Mouse (Mus musculus): Measurements from ENCODE around the gene B4gat1.
A peak's percentile ranks its signal among the peaks of the same experiment; 100 is the strongest.

Gene B4gat1

DNA sequence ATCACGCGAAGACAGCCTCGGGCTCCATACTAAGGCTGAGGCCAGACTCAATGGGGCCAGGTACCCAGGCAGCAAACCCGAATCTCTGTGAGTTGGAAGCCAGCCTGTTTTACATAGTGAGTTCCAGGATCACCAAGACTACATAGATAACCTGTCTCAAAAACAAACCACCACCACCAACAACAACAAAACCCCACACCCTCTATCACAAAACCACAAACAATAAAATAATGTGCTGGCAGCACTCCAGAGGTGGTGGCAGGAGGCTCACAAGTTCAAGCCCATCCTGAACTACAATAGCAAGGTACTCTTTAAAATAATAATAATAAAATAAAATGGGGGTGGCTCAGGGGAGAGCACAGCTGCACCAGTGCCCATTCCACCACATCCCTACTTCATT, 2.0 kb upstream of the B4gat1 start:
- no peak for DNase-seq

DNA sequence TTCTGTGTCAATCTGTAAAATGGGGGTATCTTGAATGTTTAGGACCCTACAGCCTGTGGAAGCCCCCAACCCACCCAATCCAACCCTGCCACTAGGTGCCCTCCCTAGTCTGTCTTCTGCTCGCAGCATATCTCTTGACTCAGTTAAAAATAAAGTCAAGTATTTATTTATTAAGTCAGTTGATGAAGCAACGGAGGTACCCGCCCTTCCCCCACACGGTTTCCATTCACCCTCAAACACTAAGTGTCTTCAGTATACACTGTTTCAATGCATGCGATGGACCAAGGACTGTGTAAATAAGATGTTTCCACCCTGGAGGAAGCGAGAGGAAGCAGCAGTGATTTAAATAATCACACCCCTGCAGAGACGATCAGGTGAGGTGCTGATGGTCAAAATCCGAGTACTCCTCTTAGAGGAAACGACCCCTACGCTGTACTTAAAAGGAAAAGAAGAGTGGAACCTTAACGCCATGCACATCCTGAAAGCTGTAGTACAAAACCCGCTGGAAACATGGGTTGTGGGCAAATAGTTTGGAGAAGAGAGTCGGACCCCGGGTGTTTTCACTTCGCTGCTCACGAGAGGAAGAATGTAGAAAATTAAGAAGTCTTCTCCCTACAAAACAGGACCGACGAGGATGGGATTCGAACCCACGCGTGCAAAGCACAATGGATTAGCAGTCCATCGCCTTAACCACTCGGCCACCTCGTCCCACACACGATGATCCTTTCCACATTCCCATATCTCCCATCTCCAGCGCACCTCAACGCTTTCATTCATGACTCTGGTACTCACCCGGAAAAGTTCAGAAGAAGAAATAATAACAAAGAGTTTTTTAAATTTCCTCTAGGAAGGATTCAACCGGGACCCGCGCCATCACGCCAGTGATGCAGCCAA, 701 bp upstream of the B4gat1 start:
- DNase-seq = peak; percentile 93 to 98

DNA sequence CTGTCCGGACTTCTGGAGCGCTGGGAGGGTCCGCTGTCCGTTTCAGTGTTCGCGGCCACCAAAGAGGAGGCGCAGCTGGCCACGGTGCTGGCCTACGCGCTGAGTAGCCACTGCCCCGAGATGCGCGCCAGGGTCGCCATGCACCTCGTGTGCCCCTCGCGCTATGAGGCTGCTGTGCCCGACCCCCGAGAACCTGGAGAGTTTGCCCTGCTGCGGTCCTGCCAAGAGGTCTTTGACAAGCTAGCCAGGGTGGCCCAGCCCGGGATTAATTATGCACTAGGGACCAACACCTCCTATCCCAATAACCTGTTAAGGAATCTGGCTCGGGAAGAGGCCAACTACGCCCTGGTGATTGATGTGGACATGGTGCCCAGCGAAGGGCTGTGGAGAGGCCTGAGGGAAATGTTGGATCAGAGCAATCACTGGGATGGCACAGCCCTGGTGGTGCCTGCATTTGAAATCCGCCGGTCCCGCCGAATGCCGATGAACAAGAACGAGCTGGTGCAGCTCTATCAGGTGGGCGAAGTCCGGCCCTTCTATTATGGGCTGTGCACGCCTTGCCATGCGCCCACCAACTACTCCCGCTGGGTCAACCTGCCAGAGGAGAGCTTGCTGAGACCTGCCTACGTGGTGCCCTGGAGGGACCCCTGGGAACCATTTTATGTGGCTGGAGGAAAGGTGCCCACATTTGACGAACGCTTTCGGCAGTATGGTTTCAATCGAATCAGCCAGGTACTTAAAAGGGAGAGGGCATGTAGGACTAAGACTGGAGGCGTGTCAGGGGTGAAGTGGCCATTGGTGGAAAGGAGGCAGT, 882 bp downstream of the B4gat1 start:
- DNase-seq = peak in 1 of 2 experiments; percentile 26

DNA sequence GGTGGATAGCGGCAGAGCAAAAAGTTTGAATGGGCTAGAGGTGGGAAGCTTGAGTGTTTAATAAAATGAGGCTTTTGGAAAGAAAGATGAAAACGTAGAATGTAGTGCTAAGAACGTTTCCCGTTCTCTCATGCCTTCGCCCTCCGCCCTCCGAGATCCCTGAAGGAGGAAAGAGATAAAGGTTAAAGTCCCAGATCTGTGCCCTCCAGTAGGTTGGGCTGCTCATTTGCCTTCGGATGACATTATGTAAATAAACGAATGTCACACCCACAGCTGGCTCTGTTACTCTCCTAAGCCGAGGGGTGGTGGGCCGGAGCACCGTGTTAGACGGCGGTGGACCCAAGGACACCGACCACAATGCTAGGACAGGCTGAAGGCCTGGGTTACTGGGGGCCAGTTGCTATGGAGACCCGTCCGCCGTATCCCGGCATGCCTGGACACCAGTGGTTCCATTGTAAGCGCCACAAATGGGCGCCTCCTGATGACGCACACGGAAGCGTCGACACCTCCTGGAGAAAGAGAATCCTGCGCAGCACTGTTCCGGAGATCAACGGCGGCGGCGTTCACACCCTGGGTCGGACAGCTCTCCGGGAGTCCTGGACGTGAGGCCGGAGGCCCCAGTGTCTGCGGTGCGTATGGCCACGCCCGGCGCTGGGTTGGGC, 2.4 kb downstream of the B4gat1 start, which contains the start of gene Brms1:
Brms1 (plus strand) TSS at position 493 of the 662 bp plus-strand sequence.
- DNase-seq = peak; percentile 86 to 90

DNA sequence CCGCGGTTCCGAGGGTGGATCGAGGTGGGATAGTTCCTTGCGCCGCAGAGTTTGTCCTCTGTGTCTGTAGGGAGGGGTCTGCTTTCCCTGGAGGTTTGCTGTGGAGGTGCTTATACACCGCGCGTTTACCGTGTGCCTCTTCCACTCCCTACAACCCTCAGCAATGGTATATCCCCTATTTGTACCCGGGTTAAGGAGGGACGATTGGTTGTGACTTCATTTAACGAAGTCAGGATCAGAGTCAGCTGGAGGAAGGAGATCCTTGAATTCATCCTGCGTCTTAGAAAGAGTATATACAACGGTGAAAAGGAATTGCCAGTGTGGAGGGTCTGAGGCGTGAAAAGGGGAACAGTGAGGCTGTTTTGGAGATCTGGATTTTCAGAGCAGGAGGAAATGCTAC, 3.0 kb downstream of the B4gat1 start:
- DNase-seq = no peak

DNA sequence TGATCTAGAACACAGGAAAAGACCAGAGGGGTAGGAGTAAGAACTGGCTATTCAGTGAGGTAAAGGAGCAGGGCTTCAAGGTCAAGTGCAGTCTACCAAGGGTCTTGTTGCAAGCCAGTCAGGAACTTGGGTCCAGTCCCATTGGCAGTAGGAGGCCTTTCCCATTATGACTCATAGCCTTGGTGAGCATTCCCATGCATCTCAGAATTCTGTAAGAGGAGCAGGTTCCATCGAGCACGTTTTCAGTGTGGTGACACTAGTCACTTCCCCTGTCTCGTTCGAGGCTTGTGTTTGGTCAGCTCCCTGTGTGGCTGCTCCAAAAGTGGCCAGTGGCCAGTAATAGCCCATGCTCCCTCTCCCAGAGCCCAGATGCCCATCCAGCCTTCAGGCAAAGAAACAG, 6.9 kb downstream of the B4gat1 start:
- no peak for DNase-seq

DNA sequence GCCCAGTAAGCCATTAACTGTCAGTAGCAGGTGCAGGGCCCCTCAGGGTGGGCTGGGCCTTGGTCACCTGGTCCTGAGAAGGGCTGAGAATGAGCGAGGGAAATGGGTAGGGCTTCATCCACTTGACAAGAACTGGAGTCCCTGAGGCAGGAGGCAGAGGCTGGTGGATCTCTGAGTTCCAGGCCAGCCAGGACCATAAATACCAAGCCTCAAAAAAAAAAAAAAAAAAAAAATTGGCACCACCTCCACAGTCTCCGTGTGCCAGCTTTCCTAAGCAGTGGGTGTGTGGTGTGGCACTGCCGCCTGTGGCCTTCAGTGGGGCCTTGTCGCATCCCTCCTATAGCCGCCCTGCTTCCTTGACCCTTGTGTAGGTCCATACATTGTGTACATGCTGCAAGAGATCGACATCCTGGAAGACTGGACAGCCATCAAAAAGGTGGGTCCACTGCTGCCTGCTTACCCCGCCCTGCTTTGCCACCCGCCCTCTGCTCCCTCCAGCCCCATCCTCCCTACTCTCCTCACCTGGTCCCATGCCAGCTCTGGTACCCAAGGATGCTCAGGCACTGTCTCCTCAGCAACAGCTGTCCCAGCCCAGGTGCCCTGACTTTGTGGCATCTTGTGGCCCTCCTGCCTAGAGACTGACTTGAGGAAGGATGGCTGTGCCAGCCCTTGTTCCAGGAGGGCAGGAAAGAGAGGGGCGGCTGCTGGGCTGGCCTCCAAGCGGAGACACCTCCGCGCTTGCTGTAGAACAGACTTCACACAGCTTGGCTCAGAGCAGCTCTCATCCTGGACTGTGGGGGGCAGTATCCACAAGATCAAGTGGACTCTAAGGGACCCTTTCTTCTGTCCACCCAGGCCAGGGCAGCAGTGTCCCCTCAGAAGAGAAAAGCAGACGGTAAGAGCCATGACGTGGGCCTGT, 9.8 kb downstream of the B4gat1 start:
- no peak for DNase-seq

DNA sequence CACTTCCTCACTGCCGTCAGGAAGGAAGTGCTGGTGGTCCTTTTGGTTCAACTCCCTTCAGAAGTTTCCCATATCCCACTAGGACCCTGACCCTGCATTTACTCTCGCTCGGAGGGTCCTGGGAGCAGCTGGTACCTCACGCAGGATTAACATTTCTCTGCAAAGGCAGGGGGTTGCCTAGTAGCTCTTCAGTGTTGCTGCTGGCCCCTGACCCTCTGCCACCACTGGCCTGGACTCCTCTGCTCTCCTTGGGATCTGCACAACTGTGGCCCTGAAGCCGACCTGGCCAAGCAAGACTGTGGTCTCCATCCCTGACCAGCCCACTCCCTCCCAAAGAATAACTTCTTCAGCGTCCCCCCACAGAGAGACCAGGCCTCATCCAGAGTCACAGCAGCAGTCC, 10.7 kb downstream of the B4gat1 start:
- no peak for DNase-seq

DNA sequence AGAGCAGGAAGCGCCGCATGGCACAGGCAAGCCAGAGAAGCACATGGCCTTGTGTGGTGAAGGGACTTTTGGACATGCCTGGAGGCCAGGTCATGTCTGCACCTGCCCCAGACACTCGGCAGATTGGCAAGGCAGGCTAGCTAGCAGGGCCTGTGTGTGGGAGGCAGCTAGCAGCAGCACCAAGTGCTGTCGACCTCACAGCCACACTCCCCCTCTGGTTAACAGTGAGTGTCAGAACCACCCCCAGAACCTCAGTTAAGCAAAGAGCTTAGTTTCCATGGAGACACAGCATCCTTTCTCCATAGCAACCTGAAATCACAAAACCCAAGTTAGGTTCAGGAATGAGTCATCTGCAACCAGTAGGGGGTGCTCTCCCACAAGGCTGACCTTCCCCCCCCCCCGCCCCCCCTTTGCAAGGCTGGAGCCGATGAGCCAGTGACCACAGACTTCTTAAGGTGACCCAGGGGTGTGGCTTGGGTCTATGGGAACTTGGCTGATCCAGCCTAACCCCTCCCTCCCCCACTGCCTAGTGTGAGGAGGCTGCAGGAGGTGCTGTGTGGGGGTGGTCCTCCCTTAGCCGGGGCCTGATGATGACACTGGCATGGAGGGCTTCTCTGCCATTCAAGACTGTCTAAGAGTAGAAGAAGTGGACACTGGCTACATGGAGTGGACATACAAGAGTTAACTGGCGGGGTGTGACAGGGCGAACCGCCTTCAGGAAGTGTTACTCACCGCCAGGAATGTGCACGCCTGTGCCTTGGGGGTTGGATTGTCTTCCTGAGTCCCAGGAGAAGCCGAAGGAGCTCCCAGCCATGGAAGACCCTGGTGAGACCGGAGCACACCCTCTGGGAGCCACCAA, 11.7 kb downstream of the B4gat1 start, which contains the start of gene Rin1:
Rin1 (plus strand) TSS at position 435 of the 859 bp plus-strand sequence.
- DNase-seq = no peak

DNA sequence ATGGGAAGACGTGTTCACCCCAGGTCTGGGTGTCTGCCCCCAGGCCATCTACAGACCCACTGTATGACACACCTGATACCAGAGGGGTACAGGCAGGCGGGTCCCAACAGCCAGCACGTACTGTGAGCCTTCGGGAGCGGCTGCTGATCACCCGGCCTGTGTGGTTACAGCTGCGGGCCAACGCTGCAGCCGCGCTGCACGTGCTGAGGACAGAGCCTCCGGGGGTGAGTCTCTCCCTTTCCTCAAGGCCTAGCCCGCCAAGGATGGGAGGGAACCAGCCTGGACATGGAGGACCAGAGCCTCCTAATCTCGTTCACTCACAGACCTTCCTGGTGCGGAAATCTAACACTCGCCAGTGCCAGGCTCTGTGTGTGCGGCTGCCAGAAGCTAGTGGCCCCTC, 12.4 kb downstream of the B4gat1 start:
- DNase-seq = no peak

DNA sequence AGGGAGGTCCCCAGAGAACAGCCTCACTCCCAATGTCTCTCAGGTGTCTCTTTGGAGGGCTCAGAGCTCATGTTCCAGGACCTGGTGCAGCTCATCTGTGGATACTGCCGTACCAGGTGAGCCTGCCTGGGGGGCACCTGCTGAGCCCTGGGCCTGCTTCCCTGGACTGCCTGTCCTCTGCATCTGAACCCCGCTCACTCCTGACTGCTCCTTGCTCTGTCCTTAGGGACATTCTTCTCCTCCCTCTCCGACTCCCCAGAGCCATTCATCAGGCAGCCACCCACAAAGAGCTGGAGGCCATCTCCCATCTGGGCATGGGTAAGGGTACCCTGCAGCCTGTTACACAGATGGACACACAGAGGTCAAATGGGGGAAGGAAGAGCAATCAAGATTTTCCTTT, 12.9 kb downstream of the B4gat1 start:
- no peak for DNase-seq

DNA sequence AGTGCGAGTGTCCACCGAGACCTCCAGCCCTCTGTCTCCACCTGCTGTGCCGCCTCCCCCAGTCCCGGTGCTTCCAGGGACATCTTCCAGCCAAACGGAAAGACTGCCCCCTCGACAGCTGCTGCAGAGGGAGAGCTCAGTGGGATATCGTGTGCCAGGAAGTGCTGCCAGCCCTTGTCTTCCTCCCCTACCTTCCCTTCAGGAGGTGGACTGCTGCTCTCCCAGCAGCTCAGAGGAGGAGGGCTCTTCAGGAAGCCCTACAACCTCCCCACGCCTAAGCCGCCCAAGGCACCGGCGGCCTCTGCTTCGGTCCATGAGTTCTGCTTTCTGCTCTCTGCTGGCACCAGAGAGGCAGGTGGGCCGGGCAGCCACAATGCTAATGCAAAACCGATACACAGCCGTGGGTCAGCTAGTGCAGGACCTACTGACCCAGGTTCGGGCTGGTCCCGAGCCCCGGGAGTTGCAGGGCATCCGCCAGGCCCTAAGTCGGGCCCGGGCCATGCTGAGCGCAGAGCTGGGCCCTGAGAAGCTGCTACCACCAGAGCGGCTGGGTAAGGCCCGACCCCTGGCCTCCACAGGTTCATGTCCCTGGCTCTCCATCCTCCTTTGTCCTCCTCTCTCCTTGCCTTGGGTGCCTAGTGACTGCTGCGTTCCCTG, 13.7 kb downstream of the B4gat1 start:
- peak; percentile 34 to 45 for DNase-seq

DNA sequence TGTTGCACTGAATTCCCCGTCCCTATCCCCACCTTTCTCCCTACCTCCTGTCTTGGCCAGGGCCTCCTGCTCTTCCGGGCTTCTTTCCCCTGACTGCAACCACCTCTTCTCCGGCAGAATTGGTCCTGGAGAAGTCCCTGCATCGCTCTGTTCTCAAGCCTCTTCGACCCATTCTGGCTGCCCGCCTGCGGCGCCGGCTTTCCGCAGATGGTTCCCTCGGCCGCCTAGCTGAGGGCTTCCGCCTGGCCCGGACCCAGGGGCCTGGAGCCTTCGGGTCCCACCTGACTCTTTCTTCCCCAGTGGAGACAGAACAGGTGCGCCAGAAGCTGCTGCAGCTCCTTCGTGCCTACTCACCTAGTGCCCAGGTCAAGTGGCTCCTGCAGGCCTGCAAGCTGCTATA, 14.2 kb downstream of the B4gat1 start:
- peak; percentile 60 to 75 for DNase-seq

DNA sequence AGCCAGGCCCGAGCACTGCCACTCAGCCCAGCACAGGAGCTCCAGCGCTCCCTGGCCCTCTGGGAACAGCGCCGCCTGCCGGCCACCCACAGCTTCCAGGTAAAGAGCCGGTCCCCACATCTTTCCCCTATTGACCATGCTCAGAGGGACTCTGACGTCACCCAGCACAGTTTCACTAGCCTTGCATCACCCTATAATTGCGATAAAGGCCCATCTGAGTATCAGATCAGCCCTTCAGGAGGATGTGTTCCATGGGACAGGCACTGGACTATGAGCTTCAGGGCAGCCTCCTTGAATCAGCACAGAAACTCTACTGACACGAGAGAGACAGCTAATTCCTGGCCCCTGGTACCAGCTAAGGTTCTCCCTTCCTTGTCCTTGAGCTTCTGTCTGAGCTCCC, 15.3 kb downstream of the B4gat1 start:
- DNase-seq = peak; percentile 64 to 80

DNA sequence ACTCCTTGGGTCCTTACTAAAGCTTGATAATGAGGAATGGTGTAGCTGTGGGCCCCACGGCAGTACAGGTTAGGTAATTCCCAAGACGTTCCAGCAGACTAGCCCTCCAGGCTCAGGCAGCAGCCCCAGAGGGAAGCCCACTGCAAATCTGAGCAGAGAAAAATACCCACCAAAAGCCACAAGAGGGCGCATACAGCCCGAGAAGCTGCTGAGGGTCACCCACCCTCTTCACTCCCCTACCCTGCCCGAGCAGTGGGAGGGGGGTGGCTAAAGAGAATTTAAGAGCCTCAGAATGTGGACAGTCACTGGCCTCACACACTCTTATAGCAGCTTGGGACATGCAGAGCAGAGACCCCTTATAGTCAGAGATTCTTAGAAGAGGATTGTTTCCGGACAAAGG, 17.6 kb downstream of the B4gat1 start:
- no peak for DNase-seq

DNA sequence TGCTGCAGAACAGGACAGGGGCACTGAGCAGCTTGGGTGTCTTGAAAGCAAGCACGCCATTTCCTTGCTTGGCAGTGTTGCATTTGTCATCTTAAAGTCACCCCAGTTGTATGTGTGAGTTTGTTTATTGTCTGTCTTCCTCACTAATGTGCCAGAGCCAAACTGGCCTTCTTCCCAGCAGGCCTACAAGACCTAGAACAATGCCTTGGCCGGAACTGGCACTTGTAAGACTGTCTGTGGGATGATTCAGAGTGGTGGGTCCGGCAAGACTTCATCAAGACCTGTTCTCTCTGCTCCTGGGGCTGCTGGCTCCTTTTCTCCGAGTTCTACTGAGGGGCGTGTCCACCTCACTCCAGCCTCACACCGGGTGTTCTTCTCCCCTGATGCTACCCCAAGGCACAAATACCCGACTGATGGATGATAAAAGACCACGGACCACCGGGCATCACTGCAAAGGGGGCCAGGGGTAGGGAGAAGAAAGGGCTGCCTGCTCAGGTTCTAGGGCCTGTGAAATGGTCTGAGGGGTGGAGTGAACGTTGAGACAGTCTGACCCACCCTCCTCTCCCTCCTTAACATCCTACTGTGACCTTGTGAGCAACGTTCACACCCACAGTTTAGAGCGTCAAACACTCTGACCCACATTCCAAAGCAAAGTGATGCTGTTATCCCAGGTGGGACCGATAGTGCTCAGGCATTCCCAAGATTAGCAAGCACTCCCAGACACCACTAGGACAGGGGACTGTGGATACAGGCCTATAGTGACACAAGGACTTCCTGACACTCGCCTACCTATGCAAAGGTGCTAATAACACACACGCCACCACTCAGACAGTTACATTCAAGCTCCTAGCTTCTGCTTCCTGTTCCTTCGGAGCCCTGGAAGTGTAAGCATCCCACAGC, 19.5 kb downstream of the B4gat1 start:
- no peak for DNase-seq

DNA sequence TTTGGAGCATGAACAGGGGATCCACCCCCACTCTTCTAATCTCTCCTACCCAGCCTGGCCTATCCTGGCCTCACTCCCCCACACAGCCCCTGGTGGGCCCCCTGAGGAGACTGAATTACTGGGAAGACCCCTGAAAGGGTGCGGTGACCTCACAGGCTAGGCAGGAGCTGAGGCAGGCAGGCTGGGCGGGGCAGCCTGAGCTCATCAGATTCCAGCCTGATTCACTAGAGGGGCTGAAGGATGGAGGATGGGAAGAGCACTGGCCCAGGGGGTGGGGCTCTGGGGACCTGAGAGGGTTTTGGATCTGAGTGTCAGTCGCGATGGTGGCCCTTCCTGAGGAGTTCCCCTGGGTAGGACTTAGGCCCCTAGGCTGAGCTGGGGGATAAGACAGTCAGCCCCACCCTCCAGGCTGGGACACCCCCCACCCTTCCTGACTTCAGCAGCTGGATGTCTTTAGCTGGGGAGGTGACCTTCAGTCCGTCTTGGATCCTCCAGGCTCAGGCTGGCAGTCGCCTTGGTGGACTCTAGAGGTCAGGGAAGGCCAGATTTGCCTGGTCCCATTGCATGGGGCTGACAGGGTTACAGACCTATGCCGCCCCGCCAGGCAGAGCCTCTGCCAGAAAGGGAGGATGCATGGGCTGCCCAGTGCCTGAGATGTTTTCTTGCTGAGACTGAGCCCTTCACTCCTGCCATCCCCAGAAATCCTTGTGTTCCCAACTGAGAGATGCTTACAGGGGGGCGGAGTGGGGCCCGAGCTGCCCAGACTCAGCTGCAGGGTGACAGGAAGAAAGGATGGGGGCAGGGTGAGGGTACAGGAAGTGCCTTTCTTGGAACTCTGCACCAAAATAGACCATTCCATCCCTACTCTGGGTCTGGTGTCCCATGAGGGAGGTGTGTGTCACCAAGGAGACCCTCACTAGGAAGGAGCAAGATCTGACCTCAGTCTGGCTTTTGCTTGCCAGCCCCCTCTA, 20.5 kb downstream of the B4gat1 start:
- DNase-seq = no peak
